Mouse (Mus musculus) forebrain, postnatal 0 days (tissue): Measurements from ENCODE around the gene Vav3. TPM values are rescaled to one million over a fixed set of nuclear protein-coding genes. Genes with fewer than 3 reads are reported as not detected.

Experiments used
- ATAC-seq: fragments of 200-750 bp; cut with Nextera tagmentation; 2 replicates; pipeline ENCODE4 v1.8.0; 2017; ENCODE audit warnings: mild to moderate bottlenecking, moderate library complexity
- DNase-seq: peaks from one replicate; pipeline ENCODE4 v3.0.0-alpha.2; 2015
- H3K27ac ChIP-seq: fragments of 300-500 bp; sonication (generic); 2 replicates; pipeline ENCODE4 v1.5.1; 2014; ENCODE audit warnings: low read depth, mild to moderate bottlenecking, antibody characterized with exemption, low read length, moderate library complexity, mixed read lengths
- H3K27me3 ChIP-seq: fragments of 300-500 bp; sonication (generic); 2 replicates; pipeline ENCODE4 v1.6.1; 2014; ENCODE audit warnings: mild to moderate bottlenecking, low read length, mixed read lengths; ENCODE audit not compliant: insufficient read depth
- H3K36me3 ChIP-seq: fragments of 300-500 bp; sonication (generic); 2 replicates; pipeline ENCODE4 v1.6.1; 2014; ENCODE audit warnings: mild to moderate bottlenecking, moderate library complexity; ENCODE audit not compliant: insufficient read depth
- H3K4me1 ChIP-seq: fragments of 300-500 bp; sonication (generic); 2 replicates; pipeline ENCODE4 v1.6.1; 2014; ENCODE audit warnings: antibody characterized with exemption; ENCODE audit not compliant: insufficient read depth
- H3K4me2 ChIP-seq: fragments of 300-500 bp; sonication (generic); 2 replicates; pipeline ENCODE4 v1.6.1; 2014; ENCODE audit warnings: low read depth, mild to moderate bottlenecking, moderate library complexity
- H3K4me3 ChIP-seq: fragments of 300-500 bp; sonication (generic); 2 replicates; pipeline ENCODE4 v1.5.1; 2014; ENCODE audit warnings: low read depth, low read length, mixed read lengths
- H3K9ac ChIP-seq: fragments of 300-500 bp; sonication (generic); 2 replicates; pipeline ENCODE4 v1.6.1; 2014; ENCODE audit warnings: mild to moderate bottlenecking
- H3K9me3 ChIP-seq: fragments of 300-500 bp; sonication (generic); 2 replicates; pipeline ENCODE4 v1.6.1; 2016; ENCODE audit warnings: low read length
- CTCF ChIP-seq: sonication (generic); IDR thresholded peaks from 2 replicates; pipeline ENCODE4 v1.5.1; 2016; ENCODE audit warnings: antibody characterized with exemption, control low read depth, low read depth
- WGBS: fragments of 180-500 bp; shearing (Covaris S2); extraction: QIAGEN DNeasy Blood & Tissue Kit; methylation state at CpG from one replicate; pipeline ENCODE4 v1.1.7; 2014; 5-methylcytosine and 5-hydroxymethylcytosine counted together
- polyA plus RNA-seq: library from polyadenylated mRNA; unstranded; fragments of >200 nt; fragmentation: Nextera tagmentation; extraction: Ambion mirVana; gene quantifications from 2 replicates; pipeline ENCODE4 v1.2.1, GENCODE M21; 2015
- total RNA-seq: library from RNA; depleted of rRNA; stranded (reverse); fragments of >200 nt; gene quantifications from 2 replicates; pipeline ENCODE4 v1.2.3, GENCODE M21; 2014

The Vav3 gene
- total and polyA plus RNA-seq, 2 experiments from 2014 or later: 7.7 to 9.0 TPM

DNA sequence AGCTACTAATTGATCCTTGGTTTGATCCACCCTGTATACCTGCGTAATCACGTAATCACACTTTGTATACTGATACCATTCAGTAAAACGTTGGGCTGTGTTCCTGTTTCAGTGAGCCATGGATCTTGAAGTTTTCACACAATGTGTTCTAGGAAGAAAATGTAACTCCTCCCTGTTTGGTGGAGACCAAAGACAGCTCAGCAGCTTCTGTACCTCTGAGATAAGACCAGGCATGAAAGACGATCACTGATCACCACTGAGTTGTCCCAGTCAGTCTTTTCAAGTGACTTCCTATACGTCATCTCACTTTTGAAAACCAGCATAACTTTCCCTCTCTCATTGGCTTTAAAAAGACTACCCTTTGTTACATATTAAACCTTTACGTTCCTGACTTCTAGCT, 38.2 kb downstream of the Vav3 start:
- H3K9ac ChIP-seq: no peak overlapping the region
- DNase-seq: no peak
- H3K4me3 ChIP-seq: no peak overlapping the region
- 75% methylated on average over 6 of the region's 6 CpGs for WGBS
- no peaks in the 10 kb centered on the region for H3K27me3 ChIP-seq
- no peak for TF ChIP-seq CTCF
- no peak overlapping the region for H3K27ac ChIP-seq
- no peaks in the 10 kb centered on the region for H3K36me3 ChIP-seq
- H3K4me2 ChIP-seq: no peak overlapping the region
- no peaks in the 10 kb centered on the region for H3K9me3 ChIP-seq
- no peaks in the 10 kb centered on the region for H3K4me1 ChIP-seq
- ATAC-seq: no peak

DNA sequence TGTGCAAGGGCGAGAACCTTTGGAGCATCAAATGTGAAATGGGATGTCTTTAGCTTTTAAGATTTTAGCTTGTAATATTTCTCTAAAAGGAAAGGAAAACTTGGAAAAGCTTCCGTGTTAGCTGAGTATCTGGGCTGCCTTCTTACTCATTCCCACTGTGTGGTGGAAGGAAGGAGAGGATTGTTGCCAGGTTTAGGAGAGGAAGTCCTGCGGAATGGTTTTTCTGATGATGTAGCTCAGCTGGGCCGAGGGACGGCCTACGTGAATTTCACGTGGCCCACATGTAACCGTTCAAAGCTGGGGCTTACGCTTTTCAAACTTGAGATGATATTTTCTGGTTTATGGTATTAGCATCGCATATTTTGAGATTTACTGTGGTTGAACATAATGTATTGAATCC, 48.3 kb downstream of the Vav3 start:
- no peak for ATAC-seq
- no peaks in the 10 kb centered on the region for H3K9me3 ChIP-seq
- H3K4me2 ChIP-seq: no peak overlapping the region
- WGBS: 93% methylated on average over 10 of the region's 10 CpGs
- H3K27ac ChIP-seq: no peak overlapping the region
- DNase-seq: no peak
- no peak overlapping the region for H3K9ac ChIP-seq
- no peak overlapping the region for H3K4me3 ChIP-seq
- no peaks in the 10 kb centered on the region for H3K27me3 ChIP-seq
- TF ChIP-seq CTCF: no peak
- no peaks in the 10 kb centered on the region for H3K36me3 ChIP-seq
- no peaks in the 10 kb centered on the region for H3K4me1 ChIP-seq

DNA sequence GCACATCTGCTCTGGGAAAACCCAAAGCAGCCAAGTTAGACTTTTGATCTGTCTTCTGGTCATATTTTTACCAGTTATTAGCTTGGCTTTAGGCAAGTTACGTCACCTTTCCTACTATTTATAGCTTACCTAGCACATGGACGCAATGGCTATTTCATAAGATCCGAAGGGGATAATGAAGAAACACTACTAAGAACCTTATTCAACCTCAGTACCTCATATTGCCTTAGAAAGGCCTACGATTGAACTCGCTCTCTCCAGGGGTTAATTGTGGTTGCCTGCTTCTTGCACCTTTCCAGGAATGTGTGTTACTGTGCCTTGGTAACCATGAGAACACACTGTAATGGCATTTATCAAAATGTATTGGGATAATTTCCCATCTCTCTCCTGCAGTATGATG, 61.1 kb downstream of the Vav3 start:
- Histone ChIP-seq H3K27me3 (no peaks in the 10 kb centered on the region), H3K4me2 (no peak overlapping the region), H3K4me1 (no peaks in the 10 kb centered on the region), H3K9ac (no peak overlapping the region), H3K4me3 (no peak overlapping the region), H3K27ac (no peak overlapping the region), H3K9me3 (no peaks in the 10 kb centered on the region), H3K36me3 (no peaks in the 10 kb centered on the region)
- 91% methylated on average over 5 of the region's 5 CpGs for WGBS
- no peak for TF ChIP-seq CTCF
- ATAC-seq (no peak), DNase-seq (no peak)

DNA sequence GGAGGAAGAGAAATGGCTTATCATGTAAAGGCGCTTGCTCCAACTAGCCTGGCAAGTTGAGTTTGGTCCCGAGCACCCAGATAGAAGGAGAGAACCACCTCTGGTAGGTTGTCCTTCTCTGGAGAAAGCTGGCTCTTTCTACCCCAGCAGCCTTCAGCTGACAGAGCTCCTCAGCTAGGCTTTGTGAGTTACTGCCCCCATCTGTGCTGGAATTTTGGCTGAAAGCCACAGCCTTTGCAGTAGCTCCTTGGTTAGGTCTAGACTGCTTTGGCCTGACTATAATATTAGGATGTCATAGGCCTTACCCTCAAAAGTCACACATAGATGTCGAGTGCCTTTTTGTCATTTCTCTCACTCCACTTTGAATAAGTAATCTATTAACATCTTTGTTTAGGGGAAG, 70.8 kb downstream of the Vav3 start:
- Histone ChIP-seq H3K36me3 (no peaks in the 10 kb centered on the region), H3K9me3 (no peaks in the 10 kb centered on the region), H3K9ac (no peak overlapping the region), H3K4me1 (no peaks in the 10 kb centered on the region), H3K27ac (no peak overlapping the region), H3K4me2 (no peak overlapping the region), H3K4me3 (no peak overlapping the region), H3K27me3 (no peaks in the 10 kb centered on the region)
- TF ChIP-seq CTCF: no peak
- DNase-seq (no peak), ATAC-seq (no peak)
- 92% methylated on average over 3 of the region's 3 CpGs for WGBS

DNA sequence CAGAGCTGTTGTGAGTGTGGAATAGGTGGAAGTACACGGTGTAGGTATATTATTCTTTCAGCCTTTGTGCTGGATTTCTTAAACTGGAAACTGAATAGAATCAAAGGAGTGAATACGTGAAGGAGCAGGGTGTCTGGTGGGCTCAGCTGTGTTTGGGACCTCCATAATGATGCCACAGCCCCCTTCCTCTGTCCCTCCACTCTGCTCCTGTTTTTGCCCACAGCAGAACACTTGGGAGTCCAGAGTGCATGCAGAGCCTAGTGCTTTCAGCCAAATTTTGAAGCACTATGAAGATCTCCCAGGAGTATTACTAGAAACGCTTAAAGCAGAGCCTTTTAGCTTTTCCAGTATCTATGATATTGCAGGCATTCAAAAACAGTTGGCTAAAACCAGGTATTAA, 80.0 kb downstream of the Vav3 start:
- no peak overlapping the region for H3K4me2 ChIP-seq
- ATAC-seq (no peak), DNase-seq (no peak)
- no peaks in the 10 kb centered on the region for H3K27me3 ChIP-seq
- 50% methylated on average over 3 of the region's 3 CpGs for whole genome bisulfite sequencing
- no peak overlapping the region for H3K9ac ChIP-seq
- no peak overlapping the region for H3K27ac ChIP-seq
- no peak for TF ChIP-seq CTCF
- H3K9me3 ChIP-seq: no peaks in the 10 kb centered on the region
- H3K4me1 ChIP-seq: no peaks in the 10 kb centered on the region
- no peaks in the 10 kb centered on the region for H3K36me3 ChIP-seq
- no peak overlapping the region for H3K4me3 ChIP-seq

DNA sequence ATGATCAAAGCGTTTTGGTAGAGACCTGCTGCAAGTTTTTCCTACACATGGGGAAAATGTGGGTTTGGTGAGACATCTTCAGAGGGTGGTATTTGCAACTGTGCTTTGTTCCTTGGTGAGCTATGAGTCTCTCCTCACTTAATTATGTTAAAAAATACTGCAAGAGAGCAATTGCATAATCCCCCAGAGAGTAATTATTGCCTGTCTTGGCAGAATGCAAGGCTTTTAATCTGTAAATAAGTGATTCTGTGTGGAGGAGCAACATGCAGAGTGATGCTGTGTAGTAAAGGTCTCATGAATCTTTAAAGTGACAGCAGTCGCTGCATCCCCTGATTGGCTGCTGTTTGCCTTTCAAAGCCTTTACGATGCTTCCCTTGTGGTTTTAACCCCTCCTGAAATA, 80.6 kb downstream of the Vav3 start:
- H3K4me1 ChIP-seq: no peaks in the 10 kb centered on the region
- TF ChIP-seq CTCF: no peak
- no peak overlapping the region for H3K27ac ChIP-seq
- H3K36me3 ChIP-seq: no peaks in the 10 kb centered on the region
- H3K9ac ChIP-seq: no peak overlapping the region
- H3K4me3 ChIP-seq: no peak overlapping the region
- no peaks in the 10 kb centered on the region for H3K9me3 ChIP-seq
- peak; percentile 72 for ATAC-seq
- H3K4me2 ChIP-seq: no peak overlapping the region
- WGBS: 34% methylated on average over 3 of the region's 3 CpGs
- no peak for DNase-seq
- H3K27me3 ChIP-seq: no peaks in the 10 kb centered on the region

DNA sequence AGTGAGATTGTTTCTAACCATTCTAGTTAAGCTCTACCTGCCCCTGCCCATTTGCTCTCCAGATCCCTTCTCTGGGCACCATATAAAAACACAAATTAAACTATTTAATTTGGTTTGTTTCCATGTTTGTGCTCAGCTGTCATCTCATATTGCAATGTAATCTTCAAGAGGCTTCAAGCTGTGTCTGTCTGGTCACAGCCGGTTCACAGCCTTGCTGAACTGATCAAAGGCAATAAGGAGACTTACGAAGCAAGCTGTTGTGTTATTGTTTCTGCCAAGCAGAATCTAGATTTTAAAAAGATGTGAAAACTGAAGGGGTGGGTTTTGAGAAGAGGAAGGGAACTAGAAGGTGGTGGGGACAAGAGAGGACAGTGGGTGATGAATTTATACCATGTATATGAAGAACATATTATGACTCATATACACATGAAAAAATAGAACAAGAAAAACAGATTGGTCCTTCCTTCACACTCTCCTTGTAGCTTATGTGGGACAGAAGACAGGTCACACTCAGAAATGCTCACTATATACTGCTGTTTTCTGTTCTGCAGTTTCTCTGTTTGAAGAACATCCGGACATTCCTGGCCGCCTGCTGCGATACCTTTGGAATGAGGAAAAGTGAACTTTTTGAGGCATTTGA, 83.1 kb downstream of the Vav3 start:
- Histone ChIP-seq H3K4me3 (no peak overlapping the region), H3K4me1 (no peaks in the 10 kb centered on the region), H3K9ac (no peak overlapping the region), H3K4me2 (no peak overlapping the region), H3K36me3 (no peaks in the 10 kb centered on the region), H3K27ac (no peak overlapping the region), H3K9me3 (no peaks in the 10 kb centered on the region), H3K27me3 (no peaks in the 10 kb centered on the region)
- TF ChIP-seq CTCF: no peak
- ATAC-seq (peak; percentile 83), DNase-seq (no peak)
- WGBS: 78% methylated on average over 5 of the region's 5 CpGs
